Mouse (Mus musculus): Measurements from ENCODE around the gene Col13a1.

Col13a1 gene

GRCm38 (mm10) chr10:61890294-61890693 is 88.6 kb downstream of the Col13a1 start:
- TF ChIP-seq GATA4 (IDR thresholded peaks at IDR 0.05; ENCODE audit: insufficient replicate concordance, low read length), result no peak

GRCm38 (mm10) chr10:61879427-61879826 is 99.5 kb downstream of the Col13a1 start:
- TF ChIP-seq GATA4 (IDR thresholded peaks at IDR 0.05; ENCODE audit: insufficient replicate concordance, low read length), result no peak

GRCm38 (mm10) chr10:61877787-61878186 is 101.1 kb downstream of the Col13a1 start:
- TF ChIP-seq GATA4 (IDR thresholded peaks at IDR 0.05; ENCODE audit: insufficient replicate concordance, low read length), result no peak

- TF ChIP-seq GATA4 (IDR thresholded peaks at IDR 0.05; ENCODE audit: insufficient replicate concordance, low read length), result no peak
These were observed 109.1 kb downstream of the Col13a1 start for GRCm38 (mm10) chr10:61869796-61870195.

GRCm38 (mm10) chr10:61866045-61866580 is 112.8 kb downstream of the Col13a1 start:
- no peak for TF ChIP-seq GATA4 (IDR thresholded peaks at IDR 0.05; ENCODE audit: insufficient replicate concordance, low read length)

GRCm38 (mm10) chr10:61859451-61859850 is 119.5 kb downstream of the Col13a1 start:
- no peak for TF ChIP-seq GATA4 (IDR thresholded peaks at IDR 0.05; ENCODE audit: insufficient replicate concordance, low read length)

- TF ChIP-seq GATA4 (IDR thresholded peaks at IDR 0.05; ENCODE audit: insufficient replicate concordance, low read length), result no peak
These were observed 123.7 kb downstream of the Col13a1 start for GRCm38 (mm10) chr10:61855139-61855675.

GRCm38 (mm10) chr10:61852824-61853223 is 126.1 kb downstream of the Col13a1 start:
- TF ChIP-seq GATA4 (IDR thresholded peaks at IDR 0.05; ENCODE audit: insufficient replicate concordance, low read length), result no peak

- TF ChIP-seq GATA4 (IDR thresholded peaks at IDR 0.05; ENCODE audit: insufficient replicate concordance, low read length), result no peak
These were observed 130.4 kb downstream of the Col13a1 start for GRCm38 (mm10) chr10:61848553-61848952.

- no peak for TF ChIP-seq GATA4 (IDR thresholded peaks at IDR 0.05; ENCODE audit: insufficient replicate concordance, low read length)
These were observed 133.4 kb downstream of the Col13a1 start for GRCm38 (mm10) chr10:61845476-61845875.

- TF ChIP-seq GATA4 (IDR thresholded peaks at IDR 0.05; ENCODE audit: insufficient replicate concordance, low read length), result no peak
These were observed 134.4 kb downstream of the Col13a1 start for GRCm38 (mm10) chr10:61844475-61844874.

GRCm38 (mm10) chr10:61842261-61842660 is 136.6 kb downstream of the Col13a1 start:
- TF ChIP-seq GATA4 (IDR thresholded peaks at IDR 0.05; ENCODE audit: insufficient replicate concordance, low read length), result no peak

GRCm38 (mm10) chr10:61839326-61839725 is 139.6 kb downstream of the Col13a1 start:
- TF ChIP-seq GATA4 (IDR thresholded peaks at IDR 0.05; ENCODE audit: insufficient replicate concordance, low read length), result no peak

- no peak for TF ChIP-seq GATA4 (IDR thresholded peaks at IDR 0.05; ENCODE audit: insufficient replicate concordance, low read length)
These were observed 140.1 kb downstream of the Col13a1 start for GRCm38 (mm10) chr10:61838769-61839168.

GRCm38 (mm10) chr10:61837286-61837685 is 141.6 kb downstream of the Col13a1 start:
- no peak for TF ChIP-seq GATA4 (IDR thresholded peaks at IDR 0.05; ENCODE audit: insufficient replicate concordance, low read length)

- TF ChIP-seq GATA4 (IDR thresholded peaks at IDR 0.05; ENCODE audit: insufficient replicate concordance, low read length), result no peak
These were observed 144.6 kb downstream of the Col13a1 start for GRCm38 (mm10) chr10:61834288-61834687.

- no peak for TF ChIP-seq GATA4 (IDR thresholded peaks at IDR 0.05; ENCODE audit: insufficient replicate concordance, low read length)
These were observed 146.2 kb downstream of the Col13a1 start for GRCm38 (mm10) chr10:61832713-61833112.

Measured in liver, adult (tissue).